Mouse (Mus musculus) heart, embryonic 11.5 days (tissue): ENCODE measurements around the gene Rps6kb2. TPM values are rescaled to one million over a fixed set of nuclear protein-coding genes. Genes with fewer than 3 reads are reported as not detected.

Source experiments
- ATAC-seq: fragments of 200-750 bp; cut with Nextera tagmentation; replicated peaks from 2 replicates; pipeline ENCODE4 v1.8.0; 2017; ENCODE audit warnings: moderate library complexity; ENCODE audit not compliant: insufficient number of reproducible peaks, low FRiP score, low TSS enrichment
- H3K27ac ChIP-seq: fragments of 300-500 bp; sonication (generic); 2 replicates; pipeline ENCODE4 v1.5.1; 2014; ENCODE audit warnings: mild to moderate bottlenecking, low read depth, low read length
- H3K27me3 ChIP-seq: fragments of 300-500 bp; sonication (generic); 2 replicates; pipeline ENCODE4 v1.6.1; 2014; ENCODE audit warnings: mild to moderate bottlenecking, low read length, mixed read lengths; ENCODE audit not compliant: control insufficient read depth, insufficient read depth
- H3K36me3 ChIP-seq: fragments of 300-500 bp; sonication (generic); 2 replicates; pipeline ENCODE4 v1.6.1; 2014; ENCODE audit warnings: mild to moderate bottlenecking, low read length, moderate library complexity, mixed read lengths; ENCODE audit not compliant: control insufficient read depth, insufficient read depth
- H3K4me1 ChIP-seq: fragments of 300-500 bp; sonication (generic); 2 replicates; pipeline ENCODE4 v1.6.1; 2014; ENCODE audit warnings: low read length; ENCODE audit not compliant: control insufficient read depth, insufficient read depth
- H3K4me2 ChIP-seq: fragments of 300-500 bp; sonication (generic); 2 replicates; pipeline ENCODE4 v1.6.1; 2014; ENCODE audit warnings: mild to moderate bottlenecking, moderate library complexity
- H3K4me3 ChIP-seq: fragments of 300-500 bp; sonication (generic); 2 replicates; pipeline ENCODE4 v1.5.1; 2014; ENCODE audit warnings: low read depth, low read length
- H3K9ac ChIP-seq: fragments of 300-500 bp; sonication (generic); 2 replicates; pipeline ENCODE4 v1.6.1; 2014; ENCODE audit warnings: mild to moderate bottlenecking, low read depth, low read length, moderate library complexity
- H3K9me3 ChIP-seq: fragments of 300-500 bp; sonication (generic); replicated peaks from 2 replicates; pipeline ENCODE4 v1.6.1; 2016; ENCODE audit warnings: low read length; ENCODE audit not compliant: control insufficient read depth
- WGBS: fragments of 180-500 bp; shearing (Covaris S2); extraction: QIAGEN DNeasy Blood & Tissue Kit; methylation state at CpG from one replicate; pipeline ENCODE4 v1.1.7; 2014; ENCODE audit not compliant: insufficient replicate concordance; 5-methylcytosine and 5-hydroxymethylcytosine counted together
- polyA plus RNA-seq: library from polyadenylated mRNA; unstranded; fragments of >200 nt; fragmentation: Nextera tagmentation; extraction: Ambion mirVana; gene quantifications from 2 replicates; pipeline ENCODE4 v1.2.1, GENCODE M21; 2014

The Rps6kb2 gene
- polyA plus RNA-seq, 1 experiment from 2014 or later = 38.1 TPM

- Histone ChIP-seq H3K4me1 (peaks cover 21% of the 10 kb centered on the region), H3K9ac (peak within 1 kb of the TSS; percentile 61), H3K4me3 (peak within 1 kb of the TSS; percentile 24), H3K4me2 (peak within 1 kb of the TSS; percentile 64), H3K9me3 (no peaks in the 10 kb centered on the region), H3K27me3 (no peaks in the 10 kb centered on the region), H3K36me3 (no peaks in the 10 kb centered on the region), H3K27ac (no peak within 1 kb of the TSS)
- 3% methylated on average over 11 of the region's 11 CpGs for WGBS
- peak; percentile 47 for ATAC-seq
Measured at GRCm38 (mm10) chr19:4175368-4175947, 12.3 kb upstream of the Rps6kb2 start, which contains the start of gene Carns1. Carns1 (minus strand) TSS chr19:4175479.

DNA sequence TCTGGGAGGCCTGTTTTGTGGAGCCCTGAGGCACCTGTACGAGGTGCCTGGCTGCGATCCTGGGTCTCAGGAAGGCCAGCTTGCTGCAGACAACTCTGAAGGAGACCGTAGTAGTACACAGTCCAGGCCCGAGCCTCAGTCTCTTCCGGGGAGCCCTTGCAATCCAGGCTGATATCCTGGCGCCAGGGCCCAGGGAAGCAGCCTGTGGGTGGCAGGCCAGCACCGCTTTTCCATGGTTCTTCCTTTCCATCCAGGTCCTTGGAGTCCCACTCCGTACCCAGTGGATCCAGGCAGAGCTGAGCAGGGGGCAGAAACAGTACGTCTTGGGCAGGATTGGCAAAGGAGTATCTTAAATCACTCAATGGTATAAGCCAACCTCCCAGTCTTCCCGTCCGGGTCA, 9.8 kb upstream of the Rps6kb2 start:
- no peaks in the 10 kb centered on the region for H3K9me3 ChIP-seq
- no peaks in the 10 kb centered on the region for H3K27me3 ChIP-seq
- H3K9ac ChIP-seq = no peak overlapping the region
- H3K4me3 ChIP-seq = no peak overlapping the region
- no peak overlapping the region for H3K4me2 ChIP-seq
- ATAC-seq = no peak
- no peak overlapping the region for H3K27ac ChIP-seq
- H3K36me3 ChIP-seq = no peaks in the 10 kb centered on the region
- H3K4me1 ChIP-seq = peaks cover 29% of the 10 kb centered on the region
- WGBS = 55% methylated on average over 11 of the region's 11 CpGs

- no peaks in the 10 kb centered on the region for H3K36me3 ChIP-seq
- no peaks in the 10 kb centered on the region for H3K27me3 ChIP-seq
- peaks cover 32% of the 10 kb centered on the region for H3K4me1 ChIP-seq
- no peak overlapping the region for H3K4me3 ChIP-seq
- WGBS = 60% methylated on average over 13 of the region's 13 CpGs
- peak overlapping the region; percentile 22; the same call in 1 of the 2 replicates for H3K27ac ChIP-seq
- no peaks in the 10 kb centered on the region for H3K9me3 ChIP-seq
- no peak overlapping the region for H3K4me2 ChIP-seq
- H3K9ac ChIP-seq = peak overlapping the region; percentile 34; the same call in 1 of the 2 replicates
- ATAC-seq = no peak
Measured at GRCm38 (mm10) chr19:4171393-4172290, 8.5 kb upstream of the Rps6kb2 start.

DNA sequence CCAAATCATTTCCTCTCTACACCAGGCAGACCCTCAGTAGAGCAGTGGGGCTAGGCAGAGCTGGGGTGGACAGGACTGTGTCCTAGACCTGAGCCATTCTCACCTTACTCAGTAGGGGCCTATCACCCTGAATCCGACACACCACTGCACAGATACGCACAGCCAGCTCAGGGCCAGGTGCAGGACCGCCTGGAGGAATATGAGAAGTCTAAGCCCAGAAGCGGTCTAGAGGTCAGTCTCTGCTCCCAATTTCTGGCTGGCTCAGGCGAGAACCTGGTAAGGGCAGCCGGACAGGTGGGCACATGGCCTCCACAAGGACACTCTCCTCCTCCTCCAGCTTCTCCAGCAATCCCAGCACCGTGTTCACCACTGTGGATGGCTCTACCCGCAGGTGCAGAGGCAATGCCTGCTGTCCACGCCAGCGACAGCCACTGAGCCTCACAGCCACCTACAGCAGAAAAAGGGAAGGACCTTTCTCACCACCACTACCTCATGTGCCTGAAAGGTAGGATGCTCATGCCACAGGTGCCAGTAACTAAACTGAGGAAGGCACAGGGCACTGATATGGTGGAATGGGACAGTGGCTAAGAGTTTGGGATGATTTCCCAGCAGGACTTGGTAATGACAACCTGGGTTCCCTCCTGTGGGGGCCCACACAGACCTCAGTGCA, 7.7 kb upstream of the Rps6kb2 start:
- no peak for ATAC-seq
- no peak overlapping the region for H3K4me2 ChIP-seq
- H3K4me1 ChIP-seq = peaks cover 29% of the 10 kb centered on the region
- no peak overlapping the region for H3K27ac ChIP-seq
- H3K36me3 ChIP-seq = no peaks in the 10 kb centered on the region
- WGBS = 86% methylated on average over 10 of the region's 10 CpGs
- H3K4me3 ChIP-seq = no peak overlapping the region
- H3K9me3 ChIP-seq = no peaks in the 10 kb centered on the region
- H3K9ac ChIP-seq = no peak overlapping the region
- H3K27me3 ChIP-seq = no peaks in the 10 kb centered on the region

GRCm38 (mm10) chr19:4169810-4170209, 6.7 kb upstream of the Rps6kb2 start:
- Histone ChIP-seq H3K4me3 (peak overlapping the region; percentile 45), H3K36me3 (no peaks in the 10 kb centered on the region), H3K4me2 (peak overlapping the region; percentile 94), H3K27ac (peak overlapping the region; percentile 76), H3K27me3 (no peaks in the 10 kb centered on the region), H3K9ac (peak overlapping the region; percentile 90), H3K4me1 (peaks cover 20% of the 10 kb centered on the region), H3K9me3 (no peaks in the 10 kb centered on the region)
- 7% methylated on average over 27 of the region's 27 CpGs for WGBS
- peak; percentile 32 for ATAC-seq

GRCm38 (mm10) chr19:4169378-4169784, 6.2 kb upstream of the Rps6kb2 start:
- under 1% methylated on average over 43 of the region's 43 CpGs for WGBS
- H3K9me3 ChIP-seq = no peaks in the 10 kb centered on the region
- peak overlapping the region; percentile 90 for H3K9ac ChIP-seq
- peak; percentile 91 for ATAC-seq
- peak overlapping the region; percentile 45 for H3K4me3 ChIP-seq
- H3K4me2 ChIP-seq = peak overlapping the region; percentile 94
- H3K36me3 ChIP-seq = no peaks in the 10 kb centered on the region
- peak overlapping the region; percentile 76 for H3K27ac ChIP-seq
- peaks cover 20% of the 10 kb centered on the region for H3K4me1 ChIP-seq
- no peaks in the 10 kb centered on the region for H3K27me3 ChIP-seq

DNA sequence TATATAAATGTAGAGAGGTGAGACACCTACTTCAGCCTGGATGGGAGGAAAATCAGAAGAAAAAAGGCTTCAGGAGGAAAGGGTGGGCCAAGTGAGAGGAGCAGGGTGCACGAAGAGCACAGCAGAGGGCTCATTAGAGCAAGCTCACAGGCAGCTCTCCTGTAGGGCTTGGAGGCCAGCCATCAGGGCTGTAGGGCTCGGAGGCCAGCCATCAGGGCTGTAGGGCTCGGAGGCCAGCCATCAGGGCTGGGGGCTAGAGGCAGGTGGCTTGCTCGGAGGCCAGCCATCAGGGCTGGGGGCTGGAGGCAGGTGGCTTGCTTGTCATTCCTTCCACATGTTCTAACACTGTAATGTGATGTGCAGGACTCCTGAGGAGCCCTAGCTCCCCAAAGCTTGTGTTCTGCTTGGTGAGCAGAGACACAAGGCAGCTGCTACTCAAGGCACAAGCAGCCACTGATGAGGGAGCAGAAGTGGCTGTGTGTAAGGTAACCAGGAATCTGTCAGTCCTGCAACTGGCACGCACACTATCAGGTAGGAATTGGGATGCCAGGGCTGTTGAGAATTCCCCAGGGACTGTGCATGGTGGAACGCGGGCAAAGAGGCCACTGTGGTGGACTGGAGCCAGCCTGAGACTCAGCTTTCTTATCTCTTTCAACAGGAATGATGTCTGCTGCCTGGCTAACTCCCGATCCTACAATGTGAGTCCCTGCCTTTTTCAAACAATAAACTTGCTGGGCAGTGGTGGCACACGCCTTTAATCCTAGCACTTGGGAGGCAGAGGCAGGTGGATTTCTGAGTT, 3.7 kb upstream of the Rps6kb2 start:
- WGBS = 54% methylated on average over 9 of the region's 9 CpGs
- no peaks in the 10 kb centered on the region for H3K27me3 ChIP-seq
- H3K27ac ChIP-seq = no peak overlapping the region
- H3K4me2 ChIP-seq = no peak overlapping the region
- H3K9me3 ChIP-seq = no peaks in the 10 kb centered on the region
- H3K4me3 ChIP-seq = no peak overlapping the region
- H3K4me1 ChIP-seq = peaks cover 25% of the 10 kb centered on the region
- H3K9ac ChIP-seq = no peak overlapping the region
- no peaks in the 10 kb centered on the region for H3K36me3 ChIP-seq
- no peak for ATAC-seq

GRCm38 (mm10) chr19:4164721-4165120, 1.6 kb upstream of the Rps6kb2 start:
- Histone ChIP-seq H3K27me3 (no peaks in the 10 kb centered on the region), H3K4me3 (no peak overlapping the region), H3K27ac (no peak overlapping the region), H3K9me3 (no peaks in the 10 kb centered on the region), H3K4me1 (peaks cover 11% of the 10 kb centered on the region), H3K36me3 (peaks cover 6% of the 10 kb centered on the region; the same call in 1 of the 2 replicates), H3K9ac (no peak overlapping the region), H3K4me2 (no peak overlapping the region)
- 72% methylated on average over 2 of the region's 2 CpGs for WGBS
- no peak for ATAC-seq
